Mouse (Mus musculus) limb, embryonic 14.5 days (tissue): ENCODE results near the gene Dyrk2. TPM values are rescaled to one million over a fixed set of nuclear protein-coding genes. Genes with fewer than 3 reads are reported as not detected.

Experiments used
- ATAC-seq: fragments of 200-750 bp; cut with Nextera tagmentation; 2 replicates; pipeline ENCODE4 v1.8.0; 2017; ENCODE audit warnings: low read depth, moderate number of reproducible peaks, moderate TSS enrichment; ENCODE audit not compliant: low FRiP score
- DNase-seq: peaks from one replicate; pipeline ENCODE4 v3.0.0-alpha.2; 2015; ENCODE audit warnings: low spot score
- H3K27ac ChIP-seq: fragments of 300-500 bp; sonication (generic); replicated peaks from 2 replicates; pipeline ENCODE4 v1.5.1; 2014; ENCODE audit warnings: low read depth, mild to moderate bottlenecking, low read length, moderate library complexity, mixed read lengths
- H3K27me3 ChIP-seq: fragments of 300-500 bp; sonication (generic); 2 replicates; pipeline ENCODE4 v1.6.1; 2014; ENCODE audit warnings: low read length, mixed read lengths; ENCODE audit not compliant: control insufficient read depth, insufficient read depth
- H3K36me3 ChIP-seq: fragments of 300-500 bp; sonication (generic); 2 replicates; pipeline ENCODE4 v1.6.1; 2014; ENCODE audit warnings: mild to moderate bottlenecking, low read length, moderate library complexity, mixed read lengths; ENCODE audit not compliant: control insufficient read depth, insufficient read depth
- H3K4me1 ChIP-seq: fragments of 300-500 bp; sonication (generic); 2 replicates; pipeline ENCODE4 v1.6.1; 2014; ENCODE audit warnings: antibody characterized with exemption, low read length, mixed read lengths; ENCODE audit not compliant: control insufficient read depth, insufficient read depth
- H3K4me2 ChIP-seq: fragments of 300-500 bp; sonication (generic); replicated peaks from 2 replicates; pipeline ENCODE4 v1.6.1; 2014; ENCODE audit warnings: low read depth, mild to moderate bottlenecking, low read length, moderate library complexity; ENCODE audit not compliant: severe bottlenecking
- H3K4me3 ChIP-seq: fragments of 300-500 bp; sonication (generic); replicated peaks from 2 replicates; pipeline ENCODE4 v1.5.1; 2014; ENCODE audit warnings: low read length
- H3K9ac ChIP-seq: fragments of 300-500 bp; sonication (generic); 2 replicates; pipeline ENCODE4 v1.6.1; 2014; ENCODE audit warnings: mild to moderate bottlenecking, low read depth, low read length, moderate library complexity; ENCODE audit not compliant: severe bottlenecking
- H3K9me3 ChIP-seq: fragments of 300-500 bp; sonication (generic); 2 replicates; pipeline ENCODE4 v1.6.1; 2016; ENCODE audit warnings: low read length; ENCODE audit not compliant: control insufficient read depth
- POLR2A ChIP-seq: fragments of 200-500 bp; IDR thresholded peaks from 2 replicates; pipeline ENCODE4 v1.8.0; 2012; ENCODE audit warnings: inconsistent platforms, mild to moderate bottlenecking, moderate library complexity, borderline replicate concordance; ENCODE audit not compliant: insufficient read depth, insufficient read length; ENCODE audit errors: extremely low read depth
- WGBS: fragments of 180-500 bp; shearing (Covaris S2); extraction: QIAGEN DNeasy Blood & Tissue Kit; methylation state at CpG from one replicate; pipeline ENCODE4 v1.1.7; 2014; 5-methylcytosine and 5-hydroxymethylcytosine counted together
- polyA plus RNA-seq, 2 experiments: library from polyadenylated mRNA; depleted of rRNA in 1 of 2; stranded (reverse) in 1 of 2; unstranded in 1 of 2; fragments of >200 nt; fragmentation: Nextera tagmentation in 1 of 2; extraction: Ambion mirVana in 1 of 2; gene quantifications; 2 replicates each; pipeline versions ENCODE4 v1.2.1 to v1.2.3; 2012 to 2014

The Dyrk2 gene
- polyA plus RNA-seq, 2 experiments, result 13.3 to 20.9 TPM

- no peak for DNase-seq
- no peak overlapping the region for H3K4me3 ChIP-seq
- no peak for TF ChIP-seq POLR2A
- peaks cover 81% of the 10 kb centered on the region for H3K36me3 ChIP-seq
- no peak for ATAC-seq
- 94% methylated on average over 11 of the region's 11 CpGs for WGBS
- H3K27me3 ChIP-seq, result no peaks in the 10 kb centered on the region
- H3K4me2 ChIP-seq, result no peak overlapping the region
- peaks cover 8% of the 10 kb centered on the region; the same call in 1 of the 2 replicates for H3K9me3 ChIP-seq
- peaks cover 7% of the 10 kb centered on the region for H3K4me1 ChIP-seq
- H3K9ac ChIP-seq, result no peak overlapping the region
- H3K27ac ChIP-seq, result no peak overlapping the region
Measured at GRCm38 (mm10) chr10:118861234-118862025, 8.6 kb downstream of the Dyrk2 start.

- Histone ChIP-seq H3K9ac (no peak overlapping the region), H3K27me3 (no peaks in the 10 kb centered on the region), H3K4me3 (no peak overlapping the region), H3K9me3 (peaks cover 8% of the 10 kb centered on the region; the same call in 1 of the 2 replicates), H3K36me3 (peaks cover 76% of the 10 kb centered on the region), H3K4me1 (no peaks in the 10 kb centered on the region), H3K27ac (no peak overlapping the region), H3K4me2 (no peak overlapping the region)
- 96% methylated on average over 21 of the region's 21 CpGs for WGBS
- no peak for ATAC-seq
- no peak for TF ChIP-seq POLR2A
- no peak for DNase-seq
Measured at GRCm38 (mm10) chr10:118859655-118860054, 10.4 kb downstream of the Dyrk2 start.

GRCm38 (mm10) chr10:118854641-118855040 is 15.4 kb downstream of the Dyrk2 start:
- H3K9ac ChIP-seq, result no peak overlapping the region
- peaks cover 26% of the 10 kb centered on the region for H3K36me3 ChIP-seq
- DNase-seq (no peak), ATAC-seq (no peak)
- H3K27me3 ChIP-seq, result no peaks in the 10 kb centered on the region
- no peak overlapping the region for H3K27ac ChIP-seq
- H3K4me3 ChIP-seq, result no peak overlapping the region
- no peaks in the 10 kb centered on the region for H3K9me3 ChIP-seq
- H3K4me2 ChIP-seq, result no peak overlapping the region
- no peak for TF ChIP-seq POLR2A
- H3K4me1 ChIP-seq, result no peaks in the 10 kb centered on the region
- WGBS, result 88% methylated on average over 9 of the region's 9 CpGs

GRCm38 (mm10) chr10:118852554-118852953 is 17.5 kb downstream of the Dyrk2 start:
- DNase-seq (peak; percentile 9), ATAC-seq (no peak)
- Histone ChIP-seq H3K4me3 (no peak overlapping the region), H3K9ac (no peak overlapping the region), H3K4me1 (no peaks in the 10 kb centered on the region), H3K36me3 (peaks cover 11% of the 10 kb centered on the region), H3K27ac (no peak overlapping the region), H3K27me3 (no peaks in the 10 kb centered on the region), H3K9me3 (no peaks in the 10 kb centered on the region), H3K4me2 (no peak overlapping the region)
- 81% methylated on average over 16 of the region's 16 CpGs for WGBS
- TF ChIP-seq POLR2A, result no peak

GRCm38 (mm10) chr10:118848501-118848900 is 21.5 kb downstream of the Dyrk2 start:
- Histone ChIP-seq H3K27ac (no peak overlapping the region), H3K4me3 (no peak overlapping the region), H3K9me3 (no peaks in the 10 kb centered on the region), H3K4me2 (no peak overlapping the region), H3K9ac (no peak overlapping the region), H3K4me1 (no peaks in the 10 kb centered on the region), H3K27me3 (no peaks in the 10 kb centered on the region), H3K36me3 (no peaks in the 10 kb centered on the region)
- ATAC-seq, result no peak
- WGBS, result 75% methylated on average over 4 of the region's 4 CpGs
- no peak for TF ChIP-seq POLR2A
- no peak for DNase-seq
